Mouse (Mus musculus) right cerebral cortex, adult 18-20 months (tissue): Measurements from ENCODE around the gene Hmgb1.
A peak's percentile ranks its signal among the peaks of the same experiment; 100 is the strongest.

ENCODE experiments used
- DNase-seq: peaks from one replicate; pipeline ENCODE4 v3.0.0; 2022; ENCODE audit warnings: mixed read lengths

Gene Hmgb1

GRCm38 (mm10) chr5:149184844-149185186 lies 526 bp upstream of the Hmgb1 start:
- DNase-seq = peak; percentile 39

DNA sequence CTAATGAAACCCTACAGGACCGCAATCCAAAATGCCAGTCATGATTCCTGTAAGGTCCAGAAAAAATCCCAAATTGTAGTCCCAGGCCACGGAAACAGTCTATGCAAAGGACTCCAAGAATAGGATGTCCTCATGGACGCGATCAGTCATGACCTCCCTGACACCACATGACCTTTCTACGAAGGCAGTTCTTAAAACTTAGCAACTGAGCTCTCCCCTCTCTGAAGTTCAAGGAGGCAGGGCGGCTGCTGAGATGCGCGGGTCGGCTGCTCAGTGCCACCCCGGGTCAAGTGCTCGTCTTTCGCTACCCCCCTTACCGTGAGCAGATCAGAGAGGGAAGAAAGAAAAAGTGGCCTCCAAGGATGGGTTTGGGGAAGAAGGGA lies 577 bp downstream of the Hmgb1 start:
- peak; percentile 13 for DNase-seq

DNA sequence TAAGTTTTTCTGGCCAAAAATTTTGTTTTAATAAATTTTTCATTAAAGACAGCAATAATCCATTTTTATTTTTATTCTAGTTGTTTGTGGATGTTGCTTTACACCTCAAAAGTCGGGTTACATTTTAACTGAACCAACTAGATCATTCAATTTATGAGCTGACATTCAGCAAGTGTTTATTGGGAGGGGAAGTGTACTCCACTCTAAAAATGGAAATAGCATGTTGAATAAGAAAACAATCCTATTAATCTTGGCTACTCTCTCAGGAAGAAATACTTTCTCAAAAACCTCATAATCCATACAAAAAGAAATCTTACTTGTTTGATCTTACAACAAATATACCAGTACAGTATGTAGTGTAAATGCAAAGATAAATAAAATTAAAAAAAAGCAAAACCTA lies 1.2 kb downstream of the Hmgb1 start:
- no peak for DNase-seq

DNA sequence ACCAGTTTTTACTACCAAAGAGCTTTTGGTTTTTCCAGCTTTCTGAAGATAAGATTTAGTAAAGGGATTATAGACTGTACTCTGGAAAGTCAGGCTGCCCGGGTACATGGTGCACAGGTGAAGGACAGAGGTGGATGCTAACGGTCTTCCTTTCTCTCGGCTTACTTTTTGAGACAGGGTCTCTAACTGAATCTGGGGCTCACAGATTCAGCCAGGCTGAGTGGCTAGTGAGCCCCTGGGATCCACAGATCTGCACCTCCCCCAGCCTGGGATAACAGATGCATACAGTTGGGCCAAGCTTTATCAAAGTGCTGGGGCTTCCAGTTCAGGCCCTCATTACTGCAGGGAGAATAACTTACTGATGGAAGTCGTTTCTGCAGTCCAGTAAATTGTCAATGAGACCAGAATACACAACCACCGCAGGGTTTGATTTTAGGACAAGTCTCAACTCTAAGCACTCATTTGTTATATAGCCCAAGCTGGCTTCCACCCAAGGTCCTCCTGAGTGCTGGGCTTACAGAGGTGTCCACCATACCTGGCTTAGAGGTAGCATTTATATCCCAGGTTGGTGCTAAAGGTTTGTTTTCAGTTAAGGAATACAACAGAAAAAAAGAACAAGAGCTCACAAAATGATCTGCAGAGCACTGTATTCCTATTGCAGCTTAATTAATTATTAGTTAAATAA lies 2.0 kb downstream of the Hmgb1 start:
- no peak for DNase-seq

DNA sequence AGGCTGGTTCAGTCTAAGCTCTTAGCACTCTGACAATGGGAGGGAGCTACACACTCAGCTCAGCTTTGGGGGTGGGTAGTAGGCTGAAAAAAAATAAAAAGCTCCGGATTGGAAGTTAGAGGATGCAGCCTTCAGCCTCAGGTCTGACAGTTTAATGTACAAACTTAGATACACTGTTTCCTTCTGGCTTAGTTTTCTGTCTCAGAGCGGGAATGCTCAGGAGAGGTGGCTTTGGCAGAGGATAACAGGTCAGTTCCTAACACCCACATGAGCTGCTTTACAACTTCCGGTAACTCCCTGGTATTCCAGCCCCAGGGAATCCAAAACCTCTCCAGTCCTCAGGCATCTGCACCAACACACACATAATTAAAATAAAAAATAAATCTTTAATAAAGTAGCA lies 4.5 kb downstream of the Hmgb1 start:
- no peak for DNase-seq

- no peak for DNase-seq
Measured at GRCm38 (mm10) chr5:149178095-149178494, 6.2 kb downstream of the Hmgb1 start.

DNA sequence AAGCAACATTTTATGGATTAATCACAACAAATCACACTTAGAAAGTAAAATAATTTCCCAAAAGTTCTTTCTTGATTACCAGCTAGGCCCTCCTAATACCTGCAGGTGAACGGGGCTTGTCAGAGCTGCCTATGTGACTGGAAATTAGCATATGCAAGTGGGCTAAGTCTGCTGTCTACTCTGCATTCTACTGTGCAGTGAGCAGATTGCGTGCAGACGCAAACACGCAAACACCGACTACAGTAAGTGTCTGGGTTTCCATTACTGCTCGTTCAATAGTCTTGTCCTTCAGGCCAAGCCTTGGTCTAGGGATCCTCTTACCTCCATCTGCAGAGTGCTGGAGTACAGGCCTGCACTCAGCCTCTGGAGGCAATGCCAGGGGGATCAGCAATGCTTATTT lies 8.6 kb downstream of the Hmgb1 start:
- no peak for DNase-seq

DNA sequence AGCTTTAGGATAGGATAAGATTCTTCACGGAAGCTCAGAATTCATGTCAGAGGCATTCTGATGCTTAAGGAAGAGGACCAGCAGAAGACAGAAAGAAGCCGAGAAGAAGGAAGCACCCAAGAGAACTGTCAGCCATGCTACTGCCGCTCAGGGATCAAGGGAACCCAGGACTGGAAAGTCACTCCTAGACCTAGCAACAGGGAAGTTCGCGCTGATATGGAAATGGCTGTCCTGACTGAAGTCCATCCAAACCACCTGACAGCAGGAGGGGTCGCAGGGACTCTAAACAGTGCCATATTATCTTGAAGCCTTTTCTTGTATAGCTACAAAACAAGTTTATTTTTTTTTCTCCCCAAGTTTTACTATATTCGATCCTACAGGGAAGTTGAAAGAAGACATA lies 9.8 kb downstream of the Hmgb1 start:
- DNase-seq = no peak

- no peak for DNase-seq
Measured at GRCm38 (mm10) chr5:149172246-149172645, 12.0 kb downstream of the Hmgb1 start.

DNA sequence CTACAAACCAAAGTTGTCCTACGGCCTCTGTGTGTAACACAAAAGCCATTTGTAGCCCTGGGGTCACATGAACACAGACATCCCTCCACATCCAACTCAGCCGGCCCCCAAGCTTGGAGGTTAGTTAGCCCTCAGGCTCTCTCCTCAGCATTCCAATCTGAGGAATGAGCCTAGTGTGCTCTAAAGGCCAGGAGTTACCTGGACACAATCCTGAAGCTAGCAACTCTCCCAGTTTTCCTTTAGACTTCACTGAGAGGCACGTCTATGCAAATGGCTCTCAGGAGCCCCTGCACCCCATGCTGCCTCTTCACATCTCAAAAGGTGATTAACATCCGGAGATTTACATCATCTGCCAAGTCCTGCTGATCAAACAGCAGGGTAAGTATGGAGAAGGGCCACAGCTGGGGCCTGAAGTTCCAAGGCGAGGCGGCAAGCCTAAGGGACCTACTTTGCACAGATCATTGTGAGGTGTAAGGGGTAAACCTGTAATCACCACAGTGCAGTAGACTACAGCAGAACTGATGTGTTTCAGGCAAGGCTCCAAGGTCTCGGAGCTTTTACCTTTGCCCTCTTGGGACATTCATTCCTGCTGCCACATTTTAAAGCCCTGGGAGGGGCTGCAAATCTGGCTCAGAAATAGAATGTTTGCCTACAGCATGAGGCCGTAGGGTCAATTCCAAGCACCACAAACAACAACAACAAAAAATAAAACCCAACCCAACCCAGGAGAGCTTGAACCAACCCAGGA lies 13.3 kb downstream of the Hmgb1 start:
- DNase-seq = no peak

GRCm38 (mm10) chr5:149168816-149169215 lies 15.5 kb downstream of the Hmgb1 start:
- DNase-seq = peak; percentile 46

DNA sequence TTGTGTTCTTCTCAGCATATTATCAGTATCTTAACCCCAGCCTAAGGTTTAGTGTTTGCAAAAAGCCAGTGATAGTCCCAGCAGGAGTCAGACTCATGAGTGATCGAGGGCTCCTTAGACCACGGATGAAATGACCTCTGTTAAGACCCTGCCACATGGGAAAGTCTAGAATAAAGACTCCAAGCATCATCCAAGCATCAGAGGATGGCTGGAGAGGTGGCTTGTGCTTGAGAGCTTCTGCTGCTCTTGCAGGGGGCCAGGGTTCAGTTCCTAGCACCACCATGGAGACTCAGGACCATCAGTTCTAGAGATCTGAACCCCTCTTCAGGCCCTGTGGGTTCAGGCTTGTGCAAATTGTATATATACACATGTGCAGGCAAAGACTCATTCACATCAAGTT lies 16.2 kb downstream of the Hmgb1 start:
- no peak for DNase-seq

DNA sequence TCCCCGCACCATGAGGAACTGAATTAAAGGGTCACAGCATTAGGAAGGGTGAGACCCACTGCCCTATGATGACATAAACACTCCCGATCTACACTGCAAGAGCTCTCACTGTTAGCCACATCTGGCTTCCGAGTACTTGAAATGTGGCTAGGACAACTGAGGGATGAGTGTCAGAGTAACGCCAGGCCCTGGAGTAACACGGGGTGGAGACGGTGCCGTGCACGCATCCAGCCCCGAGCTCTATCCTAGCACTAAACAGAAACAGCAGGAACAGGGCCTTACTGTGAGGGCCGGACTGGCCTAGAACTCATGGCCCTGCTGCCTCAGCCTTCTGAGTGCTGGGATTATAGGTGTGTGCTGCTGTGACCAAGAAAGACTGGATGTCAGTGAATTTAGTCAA lies 18.3 kb downstream of the Hmgb1 start:
- DNase-seq = no peak

GRCm38 (mm10) chr5:149164881-149165280 lies 19.4 kb downstream of the Hmgb1 start:
- DNase-seq = no peak

- DNase-seq = no peak
Measured at GRCm38 (mm10) chr5:149162890-149163289, 21.4 kb downstream of the Hmgb1 start.

DNA sequence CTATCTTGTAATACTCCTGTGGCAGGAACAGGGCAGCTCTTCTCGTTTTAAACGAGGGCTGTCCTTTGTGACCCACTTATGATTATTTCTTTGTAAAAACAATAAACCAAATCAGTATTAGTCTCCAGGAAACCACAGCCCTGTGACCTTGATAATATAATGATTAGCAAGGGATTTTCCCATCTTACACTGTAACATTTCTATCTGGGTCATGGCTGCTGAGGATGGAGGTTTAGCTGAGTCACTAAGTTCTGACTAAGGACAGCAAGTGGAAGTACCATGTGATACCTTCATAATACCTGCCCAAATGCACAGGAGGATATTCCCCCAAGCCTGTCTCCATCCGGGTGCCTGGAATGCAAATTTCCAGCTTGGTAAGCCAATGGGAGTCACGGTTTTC lies 23.8 kb downstream of the Hmgb1 start:
- no peak for DNase-seq

DNA sequence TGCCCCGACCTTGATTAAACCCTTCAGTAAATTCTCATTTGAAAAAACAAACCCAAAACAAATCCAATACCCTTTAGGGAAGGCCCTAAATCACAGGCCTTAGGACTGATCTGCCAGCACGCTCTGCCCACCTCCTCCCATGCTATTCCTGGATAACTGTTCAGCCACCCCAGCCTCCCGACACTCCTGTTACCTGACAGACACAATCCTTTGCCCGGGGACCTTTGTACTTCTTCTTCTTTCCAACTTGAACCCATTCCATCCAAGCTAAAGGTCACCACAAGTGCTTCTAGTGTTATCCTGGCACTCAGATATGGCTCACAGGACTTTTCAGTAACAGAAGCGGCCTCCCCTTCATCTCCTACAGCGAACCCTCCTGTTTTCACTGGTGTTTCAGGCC lies 25.3 kb downstream of the Hmgb1 start:
- no peak for DNase-seq

GRCm38 (mm10) chr5:149156886-149157563 lies 27.3 kb downstream of the Hmgb1 start:
- DNase-seq = no peak

DNA sequence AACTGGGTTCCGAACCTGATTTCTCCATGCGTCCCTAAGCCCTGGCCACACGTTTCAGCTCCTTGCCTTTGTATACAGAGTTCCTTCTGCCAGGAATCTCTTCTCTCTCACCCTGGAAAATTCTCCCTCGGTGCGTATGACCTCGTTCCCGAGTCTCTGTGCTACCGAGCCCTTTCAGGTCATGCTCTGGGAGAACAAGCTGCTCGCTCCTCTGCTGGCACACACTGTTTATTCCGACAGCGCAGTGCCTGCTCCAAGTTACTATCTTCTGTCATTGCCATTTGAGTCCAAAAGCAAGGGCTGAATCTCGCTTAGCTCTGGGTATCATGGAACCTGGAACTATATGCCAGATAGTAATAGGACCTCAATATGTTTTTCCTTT lies 31.5 kb downstream of the Hmgb1 start:
- no peak for DNase-seq

- DNase-seq = no peak
Measured at GRCm38 (mm10) chr5:149152063-149152773, 32.1 kb downstream of the Hmgb1 start.

GRCm38 (mm10) chr5:149150882-149151281 lies 33.4 kb downstream of the Hmgb1 start:
- DNase-seq = no peak

DNA sequence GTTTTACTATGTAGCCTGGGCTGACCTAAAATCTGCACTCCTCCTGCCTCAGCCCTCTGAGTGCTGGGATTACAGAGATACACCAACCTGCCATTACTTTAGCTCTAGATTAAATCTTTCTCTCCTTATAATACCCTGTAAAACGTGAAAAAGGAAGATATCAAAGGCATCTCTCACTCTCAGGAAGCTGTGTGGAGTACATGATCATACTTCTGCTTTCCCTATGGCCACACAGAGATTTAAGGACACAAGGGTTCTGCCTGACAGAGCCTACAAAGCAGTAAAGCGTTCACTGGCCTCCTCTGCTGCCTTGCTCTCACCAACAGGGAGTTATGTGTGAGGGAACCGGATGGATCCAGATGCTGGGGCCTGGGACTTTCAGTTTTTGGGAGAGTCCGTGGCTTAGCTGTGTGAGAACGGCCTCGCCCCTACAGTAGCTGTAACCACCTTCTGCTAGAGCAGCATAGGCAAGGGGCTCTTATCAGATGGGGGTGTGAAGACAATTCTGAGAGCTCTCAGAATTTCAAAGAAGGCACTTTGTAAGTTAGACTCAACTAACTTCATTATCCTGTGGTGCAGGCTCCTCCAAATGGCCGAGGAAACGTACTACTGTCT lies 36.8 kb downstream of the Hmgb1 start:
- no peak for DNase-seq

DNA sequence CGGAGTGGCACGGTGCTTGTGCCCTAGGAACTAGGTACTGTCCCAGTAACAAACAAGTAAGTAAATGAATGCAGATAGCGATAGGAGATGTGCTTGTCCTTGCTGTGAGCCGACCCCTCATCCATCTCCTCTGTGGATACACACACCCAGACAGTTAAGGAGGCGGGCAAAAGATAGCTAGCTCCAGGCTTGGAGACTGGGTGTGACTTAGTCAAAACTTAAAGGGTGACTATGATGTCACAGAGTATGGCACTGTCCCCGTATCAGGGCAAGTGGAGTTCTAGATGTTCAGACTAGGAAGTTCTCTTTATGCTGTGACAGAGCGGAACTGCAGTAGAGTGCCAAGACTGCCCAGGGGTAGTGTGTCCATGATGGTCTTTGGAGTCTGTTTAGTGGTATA lies 37.6 kb downstream of the Hmgb1 start:
- no peak for DNase-seq
